Mouse (Mus musculus) gastrocnemius, adult 2 months (tissue): ENCODE measurements around the gene Foxa3. TPM values are rescaled to one million over a fixed set of nuclear protein-coding genes. Genes with fewer than 3 reads are reported as not detected.

Experiments used
- DNase-seq: peaks from one replicate; pipeline ENCODE4 v3.0.0; 2022
- H3K27ac ChIP-seq: fragments of 200-600 bp; 2 replicates; pipeline ENCODE4 v1.8.1; 2022; ENCODE audit warnings: mild to moderate bottlenecking
- H3K4me3 ChIP-seq: fragments of 200-600 bp; 2 replicates; pipeline ENCODE4 v1.8.1; 2022; ENCODE audit warnings: mild to moderate bottlenecking, moderate library complexity
- CTCF ChIP-seq: fragments of 200-600 bp; IDR thresholded peaks from 2 replicates; pipeline ENCODE4 v1.8.1; 2022; ENCODE audit warnings: antibody characterized with exemption, mild to moderate bottlenecking, moderate library complexity
- intact Hi-C: fragments of 180-260 bp; cut with DNase I; formaldehyde crosslinking; loops from one replicate; pipeline ENCODE4 v1.15.1; 2025
- total RNA-seq, 2 experiments: library from RNA; stranded (reverse); gene quantifications; 2 replicates each; pipeline ENCODE4 v1.2.3; 2021

The Foxa3 gene
- total RNA-seq, 2 experiments from 2014 or later: not detected

- Histone ChIP-seq H3K4me3 (no peak overlapping the region), H3K27ac (peak overlapping the region; percentile 46)
- intact Hi-C loops: no loop called here
- TF ChIP-seq CTCF: no peak
- peak; percentile 46 for DNase-seq
Measured at GRCm38 (mm10) chr7:19051161-19051560, 27.8 kb upstream of the Foxa3 start.

- no peak for TF ChIP-seq CTCF
- intact Hi-C loops: no loop called here
- Histone ChIP-seq H3K4me3 (no peak overlapping the region), H3K27ac (no peak overlapping the region)
- no peak for DNase-seq
Measured at GRCm38 (mm10) chr7:19050172-19050571, 26.8 kb upstream of the Foxa3 start.

GRCm38 (mm10) chr7:19049252-19049651, 25.9 kb upstream of the Foxa3 start:
- no peak for DNase-seq
- Histone ChIP-seq H3K4me3 (no peak overlapping the region), H3K27ac (no peak overlapping the region)
- no peak for TF ChIP-seq CTCF
- intact Hi-C loops: no loop called here

GRCm38 (mm10) chr7:19048006-19048527, 24.7 kb upstream of the Foxa3 start:
- no peak for TF ChIP-seq CTCF
- intact Hi-C loops: no loop called here
- H3K27ac ChIP-seq: no peak overlapping the region
- no peak for DNase-seq
- no peak overlapping the region for H3K4me3 ChIP-seq

GRCm38 (mm10) chr7:19046286-19047069, 23.1 kb upstream of the Foxa3 start:
- intact Hi-C loops: no loop called here
- peak; percentile 88 for DNase-seq
- no peak overlapping the region for H3K4me3 ChIP-seq
- H3K27ac ChIP-seq: peak overlapping the region; percentile 69
- TF ChIP-seq CTCF: peak; percentile 14; the same call in 1 of the 2 replicates

GRCm38 (mm10) chr7:19044616-19045015, 21.3 kb upstream of the Foxa3 start:
- H3K4me3 ChIP-seq: no peak overlapping the region
- intact Hi-C loops: no loop called here
- DNase-seq: no peak
- no peak overlapping the region for H3K27ac ChIP-seq
- TF ChIP-seq CTCF: no peak

- H3K4me3 ChIP-seq: no peak overlapping the region
- no peak for TF ChIP-seq CTCF
- DNase-seq: no peak
- intact Hi-C loops: no loop called here
- no peak overlapping the region for H3K27ac ChIP-seq
Measured at GRCm38 (mm10) chr7:19031641-19032040, 8.3 kb upstream of the Foxa3 start.

- intact Hi-C loops: no loop called here
- no peak overlapping the region for H3K27ac ChIP-seq
- peak; percentile 67 for DNase-seq
- TF ChIP-seq CTCF: peak; percentile 73
- H3K4me3 ChIP-seq: no peak overlapping the region
Measured at GRCm38 (mm10) chr7:19029084-19029653, 5.8 kb upstream of the Foxa3 start.

GRCm38 (mm10) chr7:19028067-19028466, 4.7 kb upstream of the Foxa3 start:
- Histone ChIP-seq H3K4me3 (no peak overlapping the region), H3K27ac (no peak overlapping the region)
- intact Hi-C loops: no loop called here
- TF ChIP-seq CTCF: no peak
- DNase-seq: no peak

- peak; percentile 61 for DNase-seq
- intact Hi-C loops: no loop called here
- Histone ChIP-seq H3K4me3 (peak overlapping the region; percentile 84), H3K27ac (peak overlapping the region; percentile 89)
- no peak for TF ChIP-seq CTCF
Measured at GRCm38 (mm10) chr7:19024581-19025255, 1.4 kb upstream of the Foxa3 start.

- DNase-seq: peak; percentile 98
- TF ChIP-seq CTCF: no peak
- H3K4me3 ChIP-seq: peak within 1 kb of the TSS; percentile 84
- peak within 1 kb of the TSS; percentile 89 for H3K27ac ChIP-seq
- intact Hi-C loops: no loop called here
Measured at GRCm38 (mm10) chr7:19024096-19024506, 763 bp upstream of the Foxa3 start, which contains the start of gene Sympk. Gene Sympk, plus strand, starts transcription at chr7:19024377.

- H3K27ac ChIP-seq: no peak overlapping the region
- DNase-seq: no peak
- no peak for TF ChIP-seq CTCF
- no peak overlapping the region for H3K4me3 ChIP-seq
- intact Hi-C loops: loop anchor here (2.0 kb wide), 2 partner anchors 16 to 126 kb away; no protein-coding TSS in a partner anchor
Measured at GRCm38 (mm10) chr7:19022189-19022958, 964 bp downstream of the Foxa3 start.
